Mouse (Mus musculus) kidney, adult 9 months (tissue): ENCODE data around the gene Sap30.

Experiments used
- DNase-seq: peaks from one replicate; pipeline ENCODE4 v3.0.0; 2022

Sap30 gene

GRCm38 (mm10) chr8:57435768-57436436 lies 51.8 kb downstream of the Sap30 start:
- DNase-seq = no peak

- no peak for DNase-seq
Measured at GRCm38 (mm10) chr8:57432802-57433201, 54.9 kb downstream of the Sap30 start.
